Mouse (Mus musculus): ENCODE measurements at regions not wholly inside any gene's neighbourhood (a gene's known extent, or its start where the extent isn't known, plus 50 kb on each side); places are given as distances from the start of the nearest gene placed in this dataset.

GRCm38 (mm10) chr13:107097005-107097404, 75.1 kb upstream of the Kif2a start:
- no peak for ATAC-seq (replicated peaks; ENCODE audit: low FRiP score, low TSS enrichment, poor library complexity, severe bottlenecking)

GRCm38 (mm10) chr13:107094976-107095716, 73.2 kb upstream of the Kif2a start:
- ATAC-seq (replicated peaks; ENCODE audit: low FRiP score, low TSS enrichment, poor library complexity, severe bottlenecking): peak; percentile 38

GRCm38 (mm10) chr13:107094487-107094886, 72.6 kb upstream of the Kif2a start:
- ATAC-seq (replicated peaks; ENCODE audit: low FRiP score, low TSS enrichment, poor library complexity, severe bottlenecking): peak; percentile 54

- peak; percentile 23; the same call in 1 of the 2 replicates for ATAC-seq (replicated peaks; ENCODE audit: low FRiP score, low TSS enrichment, poor library complexity, severe bottlenecking)
Measured at GRCm38 (mm10) chr13:107093683-107094082, 71.8 kb upstream of the Kif2a start.

- no peak for ATAC-seq (replicated peaks; ENCODE audit: low FRiP score, low TSS enrichment, poor library complexity, severe bottlenecking)
Measured at GRCm38 (mm10) chr13:107088198-107088597, 66.3 kb upstream of the Kif2a start.

- peak; percentile 95 for ATAC-seq (replicated peaks; ENCODE audit: low FRiP score, low TSS enrichment, poor library complexity, severe bottlenecking)
Measured at GRCm38 (mm10) chr13:107087355-107087754, 65.4 kb upstream of the Kif2a start.

GRCm38 (mm10) chr13:107078085-107078484, 56.2 kb upstream of the Kif2a start:
- ATAC-seq (replicated peaks; ENCODE audit: low FRiP score, low TSS enrichment, poor library complexity, severe bottlenecking): no peak

GRCm38 (mm10) chr13:107074917-107075316, 53.0 kb upstream of the Kif2a start:
- 0 out of 2 replicates have a peak, but pooled peaks have one; percentile 9 for ATAC-seq (replicated peaks; ENCODE audit: low FRiP score, low TSS enrichment, poor library complexity, severe bottlenecking)

- no peak for ATAC-seq (replicated peaks; ENCODE audit: low FRiP score, low TSS enrichment, poor library complexity, severe bottlenecking)
Measured at GRCm38 (mm10) chr13:107073039-107073620, 51.2 kb upstream of the Kif2a start.

- ATAC-seq (replicated peaks; ENCODE audit: low FRiP score, low TSS enrichment, poor library complexity, severe bottlenecking): no peak; the same call in 1 of the 2 replicates
Measured at GRCm38 (mm10) chr13:107072345-107073038, 50.6 kb upstream of the Kif2a start.
